Mouse (Mus musculus): Measurements from ENCODE around the gene Slc25a24.
A peak's percentile ranks its signal among the peaks of the same experiment; 100 is the strongest.

Gene Slc25a24

DNA sequence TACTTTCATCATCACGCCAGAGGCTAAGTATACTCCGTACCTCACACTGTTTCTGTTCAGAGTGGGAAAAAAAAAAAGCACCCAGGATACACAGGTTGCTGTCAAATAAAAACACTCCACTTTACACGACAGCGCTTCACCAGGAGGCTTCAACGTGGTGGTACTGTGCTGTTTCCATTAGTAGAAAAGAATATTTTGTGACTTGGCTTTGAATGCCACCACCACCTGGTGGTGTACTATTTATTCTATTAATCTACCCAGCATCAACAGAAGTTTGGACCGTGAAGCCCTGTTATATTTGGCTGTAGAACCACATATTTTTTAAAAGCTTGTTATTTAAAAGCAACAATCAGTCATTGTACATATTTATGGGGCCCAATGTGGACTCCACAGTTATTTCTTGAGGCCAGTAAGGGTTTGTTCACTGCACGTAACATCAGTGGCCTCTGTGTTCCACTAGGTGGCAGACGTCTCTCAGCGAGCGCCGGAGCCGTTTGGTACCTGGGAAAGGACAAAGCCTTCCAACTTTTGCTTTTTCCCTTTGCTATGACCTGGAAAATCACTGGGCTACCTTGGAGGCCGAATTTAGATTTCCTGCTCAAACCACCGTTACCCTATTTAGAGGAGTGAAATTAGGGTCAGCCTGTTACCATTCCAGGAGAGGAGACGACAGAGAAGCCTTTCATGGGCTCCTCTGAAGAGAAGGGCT lies 48.3 kb downstream of the Slc25a24 start:
- DNase-seq, result peak; percentile 71

DNA sequence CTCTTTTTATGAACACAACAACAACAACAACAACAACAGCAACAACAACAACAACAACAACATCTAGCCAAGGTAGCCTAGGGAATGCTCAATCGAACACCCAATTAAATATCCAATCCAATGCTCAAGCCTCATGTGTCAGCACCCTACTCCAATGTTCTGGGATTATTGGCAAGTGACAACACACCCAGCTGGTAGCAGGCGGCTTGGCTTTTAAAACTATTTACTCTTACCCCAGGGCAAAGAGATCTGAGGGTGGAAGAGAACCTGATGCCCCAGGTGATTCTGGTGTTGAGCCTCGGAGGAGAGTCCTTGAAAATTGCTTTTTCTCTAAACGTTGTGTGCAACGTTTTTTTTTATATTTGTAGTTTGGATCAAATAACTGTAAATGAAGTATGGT lies 51.4 kb downstream of the Slc25a24 start:
- no peak for DNase-seq

DNA sequence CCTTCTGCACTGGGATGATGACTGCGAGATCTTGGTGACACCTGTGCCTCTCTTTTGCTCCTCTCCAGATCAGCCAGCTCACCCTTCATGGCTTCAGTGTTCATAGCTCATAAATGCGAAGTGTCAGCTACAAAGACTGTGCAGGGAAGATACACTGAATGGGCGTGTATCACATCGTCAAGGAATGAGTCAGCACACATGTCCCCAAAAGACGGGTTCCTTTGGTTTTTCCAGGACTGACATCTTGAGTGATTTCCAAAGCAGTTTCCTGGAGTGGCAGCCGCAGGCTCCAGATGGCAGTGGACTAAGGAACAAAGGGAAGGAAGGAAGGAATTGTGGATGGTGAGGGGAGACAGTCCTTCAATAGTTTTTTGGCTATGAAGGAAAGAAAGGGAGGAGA lies 55.8 kb downstream of the Slc25a24 start:
- no peak for DNase-seq

DNA sequence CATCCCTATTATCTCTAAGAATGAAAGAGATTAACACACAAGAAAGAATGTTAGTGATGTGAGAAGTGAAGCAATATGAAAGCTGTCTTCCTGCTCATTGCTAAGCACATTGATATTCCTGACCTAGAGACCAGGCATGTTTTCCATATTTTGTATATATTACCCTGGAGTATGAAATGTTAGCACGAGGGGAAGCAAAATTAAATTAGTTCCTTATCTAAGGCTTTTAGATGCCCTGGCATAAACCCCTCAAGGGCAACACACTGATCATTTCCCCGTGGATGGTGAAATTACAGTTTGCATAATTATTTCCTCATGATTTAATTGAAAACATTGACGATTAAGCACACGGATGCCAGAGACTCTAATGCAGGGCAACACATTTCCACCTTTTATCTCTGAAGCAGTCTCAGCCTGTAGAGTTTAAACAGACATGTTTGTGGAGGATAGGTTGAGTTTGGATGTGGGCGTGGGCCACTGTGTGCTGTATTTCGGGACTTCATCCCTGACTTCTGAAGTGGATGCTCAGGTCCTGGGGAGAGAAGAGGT lies 56.7 kb downstream of the Slc25a24 start:
- DNase-seq, result no peak

DNA sequence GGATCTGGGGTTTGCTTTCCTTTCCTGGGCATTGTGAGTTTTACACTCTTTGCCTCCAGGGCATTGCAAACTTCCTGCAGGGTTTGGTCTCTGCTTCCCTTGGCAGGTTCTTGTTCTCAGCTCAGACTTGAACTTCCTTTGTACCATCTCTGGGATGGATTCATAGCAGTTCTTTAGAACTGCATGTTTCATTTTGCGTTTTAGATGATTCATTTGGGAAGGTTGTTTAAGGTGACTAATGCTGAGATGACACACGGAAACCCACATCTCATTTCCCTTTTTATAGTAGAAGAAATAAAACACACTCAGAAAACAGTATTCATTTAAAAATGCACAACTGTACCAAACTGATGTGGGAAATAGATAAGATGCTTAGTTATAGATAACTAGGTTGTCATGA lies 73.2 kb downstream of the Slc25a24 start:
- no peak for DNase-seq

DNA sequence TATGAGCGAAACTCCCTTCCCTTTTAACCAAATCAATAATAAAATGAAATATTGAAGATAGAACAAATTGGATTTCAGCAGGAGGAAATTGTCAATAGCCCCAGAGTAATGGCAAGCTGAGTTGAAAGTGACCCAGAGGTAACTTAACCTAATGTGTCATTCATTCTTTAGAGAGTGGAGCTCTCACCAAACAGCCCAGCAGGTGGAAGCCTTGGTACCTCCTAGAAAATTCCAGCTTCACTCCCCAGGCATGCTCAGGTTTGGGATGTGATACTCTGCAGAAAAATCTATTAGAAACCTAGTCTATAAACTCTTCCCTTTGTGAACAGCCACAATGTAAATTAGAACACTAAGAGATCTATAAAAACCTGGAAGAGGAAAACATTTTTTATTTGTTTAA lies 76.3 kb downstream of the Slc25a24 start:
- no peak for DNase-seq

DNA sequence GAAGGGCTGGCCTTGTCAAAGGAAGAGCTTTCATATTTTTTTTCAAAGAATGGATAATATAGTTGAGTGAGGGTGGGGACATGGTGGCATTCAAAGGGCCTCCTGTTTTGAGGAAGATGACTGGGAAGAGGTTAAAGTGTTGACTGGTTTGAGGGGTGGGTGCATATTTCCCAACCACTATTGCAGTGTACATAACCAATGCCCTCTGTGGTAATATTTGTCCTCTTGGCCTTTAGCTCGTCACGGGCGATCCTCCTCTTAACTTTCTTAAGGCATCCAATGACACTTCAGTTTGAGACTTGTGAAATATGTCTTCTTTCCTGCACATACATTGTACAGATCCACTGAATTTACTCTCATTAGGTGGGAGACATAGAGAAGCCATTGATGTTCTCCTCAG lies 89.4 kb downstream of the Slc25a24 start:
- no peak for DNase-seq

DNA sequence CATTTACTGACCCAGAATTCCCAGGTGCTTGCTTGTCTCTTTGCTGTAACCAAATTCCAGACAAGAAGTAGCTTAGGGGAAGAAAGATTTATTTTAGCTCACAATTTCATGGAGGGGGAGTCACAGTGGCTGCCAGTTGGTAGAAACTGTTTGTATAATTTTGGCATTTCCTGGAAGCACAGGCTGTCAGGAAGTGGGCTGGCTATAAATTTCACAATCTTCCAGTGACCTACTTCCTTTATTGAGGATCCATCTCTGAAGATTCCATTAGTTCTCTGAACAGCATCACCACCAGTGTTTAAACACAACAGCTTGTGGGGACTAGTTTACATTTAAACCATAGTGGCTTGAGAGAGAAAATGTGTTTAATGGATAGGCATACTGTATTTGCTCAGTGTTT lies 93.4 kb downstream of the Slc25a24 start:
- no peak for DNase-seq
